Mouse (Mus musculus): ENCODE results near the gene Stambp.

The Stambp gene

DNA sequence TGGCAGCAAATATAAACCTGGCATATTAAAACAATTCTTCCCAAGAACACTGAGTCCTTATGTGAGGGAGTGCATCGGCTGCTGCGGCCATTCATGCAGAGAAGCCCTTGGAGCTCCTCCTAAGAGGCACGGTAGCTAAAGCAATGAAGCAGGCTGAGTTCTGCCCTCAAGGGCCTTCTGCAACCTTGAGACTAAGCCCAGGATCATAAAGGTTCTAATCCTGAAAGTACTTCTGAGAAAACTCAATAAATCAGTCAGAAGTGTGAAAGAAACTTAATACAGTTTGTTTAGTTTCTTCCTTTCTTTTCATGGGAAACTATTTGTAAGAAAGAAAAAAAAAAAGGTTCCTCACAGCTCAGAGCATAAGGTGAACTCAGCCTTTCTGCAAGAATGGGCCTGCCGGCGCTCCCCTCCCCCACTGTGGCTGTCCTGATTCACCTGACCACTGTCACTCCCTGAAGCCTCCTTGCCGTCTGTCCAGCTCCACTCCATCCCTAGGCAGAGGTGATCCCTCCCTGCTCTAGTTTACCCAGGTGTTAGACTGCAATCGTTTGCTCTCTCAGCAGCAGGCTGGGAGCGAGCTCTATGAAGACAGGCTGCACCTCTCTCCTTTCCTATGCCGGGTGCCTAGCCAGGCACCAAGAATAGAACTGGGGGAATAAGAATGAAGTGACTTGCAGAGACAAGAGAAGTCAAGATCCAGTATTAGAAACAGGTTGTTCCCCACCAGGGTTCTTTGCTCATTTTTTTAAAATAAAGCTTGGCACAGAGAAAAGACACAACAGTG is 70.8 kb downstream of the Stambp start:
- DNase-seq = no peak

DNA sequence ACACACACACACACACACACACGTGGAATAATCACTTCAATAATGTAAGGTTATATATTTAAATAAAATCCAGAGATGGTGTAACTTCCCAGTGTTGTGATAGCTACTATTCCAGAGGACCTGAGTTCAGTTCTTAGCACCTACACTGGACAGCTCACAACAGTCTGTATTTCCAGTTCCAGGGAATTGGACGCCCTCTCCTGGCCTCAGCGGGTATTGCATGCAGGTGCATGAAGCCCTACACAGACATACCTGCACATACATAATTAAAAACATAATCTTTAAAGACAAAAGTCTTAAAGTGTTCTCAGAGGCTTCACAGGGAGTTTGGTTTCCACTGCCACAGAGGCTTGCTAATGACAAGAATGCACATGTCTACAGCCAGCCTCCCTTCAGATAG is 72.1 kb downstream of the Stambp start:
- DNase-seq = no peak

- DNase-seq = no peak
Observed at GRCm38 (mm10) chr6:83499078-83499477, 73.5 kb downstream of the Stambp start.

- DNase-seq = no peak
Observed at GRCm38 (mm10) chr6:83496753-83497710, 75.5 kb downstream of the Stambp start.

- DNase-seq = no peak
Observed at GRCm38 (mm10) chr6:83496009-83496752, 76.3 kb downstream of the Stambp start.
